Comparison of ENCODE assay signal across 14 mouse cellular contexts in genomic region chr3:81242697-81243590, GRCm38 (mm10).
DNase-seq lines count a peak whose midpoint lies in the region; ATAC-seq and TF ChIP-seq lines count a peak whose summit lies in the region.
"Had no signal": no experiment of that assay in that cellular context is flagged by ENCODE, and none has a peak within 500 bp of the region (broad histone marks: within the 10 kb centered on the region; RNA-seq: fewer than 3 reads in every experiment).

No protein-coding gene starts in this region.

- 0 out of 2 replicates have a peak, but pooled peaks have one; percentile 14 for ATAC-seq in hindbrain, embryonic 11.5 days (ENCODE audit: low FRiP score)
- ATAC-seq in hindbrain, embryonic 12.5 days (ENCODE audit: low FRiP score), result no peak
- no peak; the same call in 1 of the 2 replicates for ATAC-seq in limb, embryonic 14.5 days (ENCODE audit: low FRiP score, low read depth)

- peak; percentile 6 for DNase-seq in hindbrain, embryonic 11.5 days (ENCODE audit: low spot score)
- peak; percentile 17 for DNase-seq in embryo, embryonic 9.5 days (ENCODE audit: extremely low spot score)
- peak; percentile 87 for DNase-seq in kidney, adult 9 months
- peak; percentile 5 for DNase-seq in limb, embryonic 14.5 days (ENCODE audit: low spot score)
- DNase-seq in retina, embryonic 14.5 days (ENCODE audit: low spot score), result no peak
- no peak for DNase-seq in ovary, postnatal 14 days (ENCODE audit: low spot score)
- no peak for DNase-seq in right cerebral cortex, postnatal 36 days (ENCODE audit: low spot score in 2 of 2)
- DNase-seq: adrenal gland, postnatal 14 days; cerebellum, adult 11 months; heart, postnatal 14 days; layer of hippocampus, adult 9-11 months had no signal

- TF ChIP-seq POLR2A in limb, embryonic 14.5 days (IDR thresholded peaks at IDR 0.05; ENCODE audit: borderline replicate concordance, extremely low read depth, insufficient read depth, insufficient read length), result no peak

- H3K9me3 ChIP-seq in hindbrain, embryonic 11.5 days (ENCODE audit: control insufficient read depth, low read length), result no peaks in the 10 kb centered on the region
- no peaks in the 10 kb centered on the region for H3K9me3 ChIP-seq in hindbrain, embryonic 12.5 days (replicated peaks)
- no peaks in the 10 kb centered on the region for H3K9me3 ChIP-seq in limb, embryonic 14.5 days (ENCODE audit: control insufficient read depth, low read length)
- H3K9me3 ChIP-seq: liver, embryonic 15.5 days; megakaryocyte, embryonic 14.5 days had no signal

- H3K4me3 ChIP-seq in hindbrain, embryonic 11.5 days (ENCODE audit: low read depth, low read length), result no peak overlapping the region
- H3K4me3 ChIP-seq in hindbrain, embryonic 12.5 days, result no peak overlapping the region
- no peak overlapping the region for H3K4me3 ChIP-seq in limb, embryonic 14.5 days (replicated peaks; ENCODE audit: low read length)
- H3K4me3 ChIP-seq: liver, embryonic 15.5 days; megakaryocyte, embryonic 14.5 days had no signal

- H3K27me3 ChIP-seq in hindbrain, embryonic 11.5 days (ENCODE audit: control insufficient read depth, insufficient read depth, low read length), result no peaks in the 10 kb centered on the region
- H3K27me3 ChIP-seq in hindbrain, embryonic 12.5 days, result no peaks in the 10 kb centered on the region
- no peaks in the 10 kb centered on the region for H3K27me3 ChIP-seq in limb, embryonic 14.5 days (ENCODE audit: control insufficient read depth, insufficient read depth, low read length)
- H3K27me3 ChIP-seq: liver, embryonic 15.5 days; megakaryocyte, embryonic 14.5 days had no signal

- H3K9ac ChIP-seq in hindbrain, embryonic 11.5 days (ENCODE audit: low read depth, low read length), result no peak overlapping the region
- no peak overlapping the region for H3K9ac ChIP-seq in hindbrain, embryonic 12.5 days
- no peak overlapping the region for H3K9ac ChIP-seq in limb, embryonic 14.5 days (ENCODE audit: low read depth, low read length, severe bottlenecking)
- H3K9ac ChIP-seq: liver, embryonic 15.5 days had no signal

- H3K4me1 ChIP-seq in hindbrain, embryonic 11.5 days (replicated peaks; ENCODE audit: control insufficient read depth, insufficient read depth, low read length), result no peaks in the 10 kb centered on the region
- H3K4me1 ChIP-seq in hindbrain, embryonic 12.5 days, result 0 out of 2 replicates have a peak, but pooled peaks cover 6% of the 10 kb centered on the region
- H3K4me1 ChIP-seq in limb, embryonic 14.5 days (ENCODE audit: control insufficient read depth, insufficient read depth, low read length), result peaks cover 13% of the 10 kb centered on the region; the same call in 1 of the 2 replicates
- H3K4me1 ChIP-seq: liver, embryonic 15.5 days; megakaryocyte, embryonic 14.5 days had no signal

- H3K36me3 ChIP-seq in hindbrain, embryonic 11.5 days (ENCODE audit: control insufficient read depth, insufficient read depth, low read length), result no peaks in the 10 kb centered on the region
- no peaks in the 10 kb centered on the region for H3K36me3 ChIP-seq in hindbrain, embryonic 12.5 days
- H3K36me3 ChIP-seq in limb, embryonic 14.5 days (ENCODE audit: control insufficient read depth, insufficient read depth, low read length), result no peaks in the 10 kb centered on the region
- H3K36me3 ChIP-seq: liver, embryonic 15.5 days had no signal

- WGBS in hindbrain, embryonic 11.5 days, result 24% methylated on average over 7 of the region's 7 CpGs
- WGBS in hindbrain, embryonic 12.5 days, result 17% methylated on average over 7 of the region's 7 CpGs
- WGBS in limb, embryonic 14.5 days, result 17% methylated on average over 7 of the region's 7 CpGs

- H3K27ac ChIP-seq in hindbrain, embryonic 11.5 days (ENCODE audit: low read depth, low read length), result no peak overlapping the region
- no peak overlapping the region for H3K27ac ChIP-seq in hindbrain, embryonic 12.5 days
- no peak overlapping the region for H3K27ac ChIP-seq in limb, embryonic 14.5 days (replicated peaks; ENCODE audit: low read depth, low read length)
- H3K27ac ChIP-seq: liver, embryonic 15.5 days had no signal

- no peak overlapping the region for H3K4me2 ChIP-seq in hindbrain, embryonic 11.5 days (replicated peaks; ENCODE audit: low read depth, low read length)
- no peak overlapping the region for H3K4me2 ChIP-seq in hindbrain, embryonic 12.5 days (replicated peaks)
- no peak overlapping the region for H3K4me2 ChIP-seq in limb, embryonic 14.5 days (replicated peaks; ENCODE audit: low read depth, low read length, severe bottlenecking)
- H3K4me2 ChIP-seq: liver, embryonic 15.5 days had no signal

Comparison
In these comparisons a context has a peak if more than half of its experiments do, and no peak if none do; other contexts are left out.
1. DNase-seq: peak in hindbrain, embryonic 11.5 days (single experiment), embryo, embryonic 9.5 days (single experiment), kidney, adult 9 months (single experiment) and limb, embryonic 14.5 days (single experiment); none in retina, embryonic 14.5 days (single experiment), ovary, postnatal 14 days (single experiment) and right cerebral cortex, postnatal 36 days (0 of 2).